Mouse (Mus musculus) c-Kit-positive CD71-positive TER-119-positive erythroid progenitor cells, embryonic 14.5 days (primary cell): ENCODE results near the gene 4930556J24Rik.
"Not testable (repeated sequence)": the region's sequence is repeated elsewhere in the genome, so short reads cannot be mapped to it uniquely, and the experiment has no call there.

Experiments used
- DNase-seq: peaks from one replicate; pipeline ENCODE4 v3.0.0-alpha.2; 2013; ENCODE audit warnings: low spot score

The 4930556J24Rik gene

DNA sequence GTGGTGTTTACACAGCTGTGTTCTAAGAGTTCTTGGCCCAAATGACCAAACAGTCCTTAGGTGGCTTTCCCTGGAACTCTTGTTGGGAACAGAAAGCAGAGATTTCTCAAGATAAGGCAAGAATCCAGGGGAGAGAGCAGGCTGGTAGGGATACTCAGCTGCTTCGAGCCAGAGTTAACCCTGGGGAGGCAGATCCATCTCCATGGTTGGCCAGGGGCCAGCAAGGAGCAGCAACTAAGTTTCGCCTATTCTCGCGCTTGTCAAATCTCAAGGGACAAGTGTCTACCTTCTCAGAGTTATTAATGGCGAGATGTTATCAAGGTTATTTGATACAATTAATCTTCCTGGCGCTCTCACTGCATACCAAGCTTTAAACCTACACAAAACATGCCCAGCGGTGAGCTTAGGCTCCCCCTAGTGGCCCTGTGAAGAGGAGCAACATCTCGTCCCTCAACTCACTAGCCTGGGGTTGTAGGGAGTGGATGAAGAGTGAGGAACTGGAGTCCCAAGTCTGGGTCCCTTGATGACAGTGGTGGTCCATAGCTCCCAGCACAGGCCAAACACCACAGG is 55.2 kb downstream of the 4930556J24Rik start:
- DNase-seq: peak; percentile 42

DNA sequence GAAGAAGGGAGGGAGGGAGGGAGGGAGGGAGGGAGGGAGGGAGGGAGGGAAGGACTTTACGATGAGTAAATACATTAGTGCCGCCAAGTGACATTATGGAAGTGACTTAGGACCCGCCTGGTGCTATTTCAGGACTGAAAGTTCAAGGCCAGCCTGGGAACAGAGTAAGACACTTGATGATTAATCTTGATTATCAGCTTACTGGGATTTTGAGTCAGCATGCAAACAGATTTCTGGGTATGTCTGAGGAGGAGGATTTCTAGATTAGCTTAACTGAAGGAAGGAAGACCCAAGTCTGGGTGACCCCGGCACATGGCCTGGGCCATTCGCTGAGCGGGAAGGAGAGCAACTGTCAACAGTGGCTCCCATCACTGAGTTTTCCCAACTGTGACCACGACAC is 56.1 kb downstream of the 4930556J24Rik start:
- DNase-seq: no peak

DNA sequence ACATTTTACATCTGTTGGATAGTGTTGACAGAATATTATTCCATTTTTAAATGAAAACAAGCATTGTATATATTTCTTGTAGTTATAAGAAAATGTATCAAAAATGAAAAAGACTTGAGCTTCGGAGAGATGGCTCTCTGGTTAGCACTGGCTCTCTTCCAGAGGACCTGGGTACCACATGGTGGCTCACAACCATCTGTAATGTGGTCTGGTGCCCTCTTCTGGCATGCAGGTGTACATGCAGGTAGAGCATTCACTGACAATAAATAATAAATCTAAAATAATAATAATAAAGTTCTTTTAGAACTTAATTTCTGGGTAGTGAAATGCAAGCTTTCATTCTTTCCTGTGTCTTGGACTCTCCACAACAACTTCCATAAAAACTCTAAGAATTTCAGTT is 57.8 kb downstream of the 4930556J24Rik start:
- DNase-seq: no peak

DNA sequence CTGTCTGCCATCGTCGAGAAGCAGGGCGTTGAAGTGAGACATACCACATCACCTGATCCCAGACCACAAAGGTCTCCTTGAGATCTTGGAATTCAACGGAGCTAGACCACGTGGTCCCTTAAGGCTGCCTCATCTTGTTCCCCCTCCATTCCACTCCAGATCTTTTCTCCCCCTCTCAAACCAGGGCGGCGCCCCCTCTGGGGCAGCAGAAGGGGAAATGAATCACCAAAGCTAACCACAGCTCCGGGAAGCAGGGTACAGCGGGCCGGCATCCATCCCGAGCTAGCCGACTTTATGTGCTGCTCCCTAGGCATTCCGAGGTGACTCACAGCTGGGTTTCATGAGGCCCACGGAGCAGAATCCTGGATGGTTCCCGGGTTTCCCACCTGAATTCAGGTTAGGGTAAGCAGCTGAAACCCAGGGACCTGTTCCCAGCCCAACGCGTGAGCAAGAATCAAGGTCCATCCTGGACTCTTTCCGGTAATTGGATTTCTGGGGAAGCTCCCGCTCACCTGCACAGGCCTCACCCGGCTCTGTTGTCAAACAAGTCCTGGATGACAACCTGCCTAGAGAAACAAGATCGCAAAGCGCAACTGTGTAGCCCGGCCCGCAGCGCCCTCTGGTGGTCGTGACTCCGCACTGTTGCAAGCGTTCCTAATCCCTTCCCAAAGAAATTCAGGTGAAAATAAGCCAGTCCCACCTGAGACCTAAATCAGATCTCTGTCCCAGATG is 62.3 kb downstream of the 4930556J24Rik start, which contains the start of gene Slc35e4:
Slc35e4 (minus strand) TSS at position 556 of the 732 bp plus-strand sequence.
- peak; percentile 62 for DNase-seq

DNA sequence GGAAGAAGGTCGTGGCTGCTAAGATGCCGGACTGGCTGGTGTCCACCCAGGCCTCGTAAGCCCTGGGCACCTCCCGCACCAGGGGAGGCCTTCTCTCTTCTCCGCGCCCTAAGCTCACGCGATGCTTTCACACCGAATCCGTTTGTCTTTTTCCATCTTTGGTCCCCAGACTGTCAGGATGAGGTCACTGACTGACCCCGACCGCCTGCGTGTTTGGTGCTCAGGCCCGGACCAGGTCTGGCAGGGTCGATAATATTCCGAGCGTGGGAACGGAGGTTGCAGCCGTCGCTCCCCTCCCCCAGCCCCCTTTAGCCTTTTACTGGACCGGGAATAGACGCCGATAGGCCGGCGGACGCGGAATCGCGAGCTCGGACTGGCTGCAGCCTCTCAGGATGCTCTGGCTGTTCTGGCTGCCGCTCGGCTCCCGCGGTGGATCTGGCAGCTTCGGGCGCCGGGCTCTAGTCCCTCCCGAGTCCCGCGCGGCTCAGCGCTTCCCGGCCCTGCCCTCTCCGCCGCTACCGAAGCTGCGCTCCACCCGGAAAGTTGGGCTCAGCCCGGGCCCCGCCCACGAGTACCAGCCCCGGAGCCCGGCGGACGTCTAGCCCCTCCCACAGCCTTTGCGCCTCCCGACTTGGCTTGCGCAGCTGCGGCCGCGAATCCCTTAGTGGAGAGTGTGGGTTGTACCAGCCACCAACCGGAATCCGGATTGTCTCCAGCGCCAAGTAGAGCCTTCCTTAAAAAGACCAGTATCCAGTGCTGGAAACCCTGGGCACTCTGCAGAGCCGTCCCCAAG is 63.1 kb downstream of the 4930556J24Rik start:
- DNase-seq: peak; percentile 68

DNA sequence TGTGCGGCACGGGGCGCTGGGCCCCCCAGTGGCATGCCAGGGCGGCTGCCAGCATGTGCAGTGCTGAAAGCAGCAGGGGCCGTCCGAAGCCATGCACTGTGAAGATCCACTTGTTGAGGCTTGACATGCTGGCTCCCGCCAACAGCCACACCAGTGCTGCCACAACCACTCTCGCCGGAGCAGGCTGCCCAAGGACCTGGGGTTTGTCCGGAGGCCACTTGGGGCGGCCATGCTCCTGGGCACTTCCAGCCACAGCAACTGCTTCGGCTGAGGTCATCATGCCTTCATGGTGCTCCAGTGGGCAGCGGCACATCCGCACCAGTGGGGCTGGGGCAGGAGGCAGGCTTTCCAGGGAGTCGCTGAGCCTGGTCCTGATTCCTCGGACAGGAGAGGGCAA is 63.7 kb downstream of the 4930556J24Rik start:
- no peak for DNase-seq

DNA sequence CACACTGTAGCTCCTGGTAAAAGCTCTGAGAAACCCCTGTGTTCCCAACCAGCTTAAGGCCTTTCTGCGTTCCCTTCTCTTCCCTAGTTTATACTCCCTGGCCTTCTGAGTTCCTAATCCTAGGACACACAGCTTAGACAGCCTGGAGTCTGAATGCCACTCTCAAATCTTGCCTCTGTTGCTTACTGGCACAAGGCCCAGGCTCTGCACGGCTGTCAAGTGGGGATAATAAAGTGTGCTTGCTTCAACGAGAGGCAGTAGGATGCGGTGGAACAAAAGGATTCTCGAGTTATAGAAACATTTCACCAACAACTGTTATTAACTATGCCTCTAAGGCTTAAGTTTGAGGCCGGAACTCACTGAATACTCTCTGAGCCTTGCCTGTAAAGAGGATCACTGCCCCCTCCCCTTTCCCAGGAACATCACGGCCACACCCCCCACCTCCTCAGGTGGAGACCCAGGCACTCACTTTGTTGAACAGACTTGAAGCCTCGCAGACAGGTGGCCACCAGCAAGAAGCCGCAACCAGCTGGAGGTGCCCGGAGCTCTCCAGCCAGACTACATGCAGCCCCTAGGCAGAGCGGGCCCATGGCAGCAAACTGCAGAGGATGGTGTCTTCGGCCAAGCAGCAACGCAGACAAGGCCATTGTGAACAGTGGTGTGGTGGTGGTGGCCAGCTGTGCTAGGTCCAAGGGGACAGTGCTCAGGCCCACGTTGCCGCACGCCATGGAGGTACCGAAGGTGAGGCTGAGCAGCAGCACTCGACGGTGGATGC is 64.3 kb downstream of the 4930556J24Rik start:
- no peak for DNase-seq

DNA sequence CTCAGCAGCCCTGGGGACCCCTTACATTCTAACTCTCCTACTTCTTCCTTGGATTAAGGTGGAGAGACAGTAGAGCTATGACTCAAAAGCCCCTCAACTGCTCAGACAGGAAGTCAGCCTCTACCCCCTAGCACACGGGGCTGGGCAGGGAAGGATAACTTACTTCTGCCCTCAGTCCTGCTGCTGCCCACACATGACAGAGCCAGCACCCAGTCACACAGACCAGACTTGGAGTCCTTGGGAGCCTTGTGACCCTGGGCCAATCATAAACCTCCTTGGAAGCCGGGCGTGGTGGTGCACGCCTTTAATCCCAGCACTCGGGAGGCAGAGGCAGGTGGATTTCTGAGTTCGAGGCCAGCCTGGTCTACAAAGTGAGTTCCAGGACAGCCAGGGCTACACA is 65.1 kb downstream of the 4930556J24Rik start:
- not testable (repeated sequence) for DNase-seq

DNA sequence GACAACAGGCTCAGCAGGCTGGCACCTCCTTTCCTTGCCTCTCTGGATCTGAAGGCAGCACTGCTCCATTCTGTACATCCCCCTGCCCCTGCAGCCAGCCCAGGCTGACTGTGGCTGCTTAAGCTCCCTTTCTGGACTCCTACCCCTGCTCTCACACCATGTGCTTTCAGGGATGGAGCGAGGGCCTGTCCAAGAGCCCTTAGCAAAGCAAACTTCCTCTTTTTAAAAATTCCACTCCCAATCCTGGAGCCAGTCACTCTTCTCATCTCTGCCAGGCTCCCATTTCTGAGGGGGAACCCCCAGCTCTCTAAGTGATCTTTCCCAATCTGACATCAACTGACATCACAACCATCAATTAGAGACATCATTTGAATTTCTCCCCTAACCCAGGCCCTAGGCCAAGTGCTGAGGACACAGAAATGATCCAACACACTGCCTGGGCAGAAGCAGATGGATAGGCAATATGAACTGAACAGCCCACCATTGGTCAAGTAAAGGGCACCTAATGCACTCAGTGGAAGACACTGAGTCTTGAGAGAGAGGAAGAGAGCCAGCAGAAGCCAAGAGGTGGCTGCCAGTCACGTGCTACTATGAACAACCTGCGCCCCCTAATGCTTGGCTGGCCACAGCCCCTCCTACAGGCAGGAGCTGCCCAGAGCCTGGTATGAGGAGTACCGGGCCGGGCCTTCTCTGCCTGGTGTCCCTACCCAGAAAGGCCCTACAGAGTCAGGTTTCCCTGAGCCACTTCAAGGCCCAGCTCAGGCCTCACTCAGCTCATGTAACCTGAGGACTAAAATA is 65.9 kb downstream of the 4930556J24Rik start:
- no peak for DNase-seq

DNA sequence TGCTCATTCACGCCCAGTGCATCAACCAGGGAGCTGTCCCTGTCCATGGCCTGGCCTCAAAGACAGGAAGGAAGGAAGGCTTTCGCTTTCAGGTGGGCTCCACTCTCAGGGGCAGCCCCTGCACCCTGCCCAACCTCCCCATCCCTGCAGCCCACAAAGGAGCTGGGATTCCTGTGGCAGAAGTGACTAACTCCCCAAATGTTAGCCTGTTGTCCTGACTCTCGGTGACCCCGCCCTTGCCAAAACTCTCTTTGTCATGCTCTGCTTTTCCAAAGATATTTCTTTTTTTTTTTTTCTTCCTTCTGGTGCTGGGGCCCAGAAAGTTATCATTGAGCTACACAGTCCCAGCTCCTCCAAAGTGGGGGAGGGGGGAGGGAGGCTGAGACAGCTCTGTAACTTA is 67.3 kb downstream of the 4930556J24Rik start:
- DNase-seq: no peak

DNA sequence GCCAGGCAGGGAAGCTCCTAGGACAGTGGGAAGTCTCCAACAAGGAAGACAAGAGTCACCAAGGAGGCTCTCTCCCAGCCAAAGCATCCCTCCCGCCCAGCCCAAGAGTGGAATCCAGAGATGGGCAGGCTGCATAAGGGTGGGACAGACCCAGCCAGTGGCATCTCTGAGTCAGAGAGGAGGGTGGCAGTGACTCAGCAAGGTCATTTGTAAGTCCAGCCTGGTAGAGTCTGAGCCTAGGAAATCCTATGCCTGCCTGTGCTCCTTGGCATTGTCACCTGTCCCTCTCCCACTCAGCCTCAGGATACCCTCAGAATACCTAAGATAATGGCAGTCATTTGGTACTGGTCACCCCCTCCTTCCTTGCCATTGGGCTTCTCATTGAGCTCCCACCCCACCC is 71.1 kb downstream of the 4930556J24Rik start:
- no peak for DNase-seq

DNA sequence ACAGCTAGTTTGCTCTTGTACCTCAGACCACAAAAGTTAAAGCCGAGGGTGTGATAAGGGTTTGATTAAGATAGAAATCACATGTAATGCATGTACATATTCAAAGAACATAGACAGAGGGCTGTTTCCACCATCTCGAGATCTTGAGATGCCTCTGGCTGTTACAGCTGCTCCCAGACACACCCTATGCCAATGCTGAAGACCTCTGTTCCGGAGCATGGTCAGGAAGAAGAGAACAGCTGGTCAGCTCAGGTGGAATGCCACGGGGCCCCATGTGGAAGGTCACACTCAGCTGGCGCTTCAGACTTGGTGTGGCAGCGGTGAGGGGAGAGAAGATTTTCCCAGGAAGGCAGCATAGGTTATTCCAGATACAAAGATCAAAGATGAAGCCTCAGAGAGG is 71.9 kb downstream of the 4930556J24Rik start:
- no peak for DNase-seq

DNA sequence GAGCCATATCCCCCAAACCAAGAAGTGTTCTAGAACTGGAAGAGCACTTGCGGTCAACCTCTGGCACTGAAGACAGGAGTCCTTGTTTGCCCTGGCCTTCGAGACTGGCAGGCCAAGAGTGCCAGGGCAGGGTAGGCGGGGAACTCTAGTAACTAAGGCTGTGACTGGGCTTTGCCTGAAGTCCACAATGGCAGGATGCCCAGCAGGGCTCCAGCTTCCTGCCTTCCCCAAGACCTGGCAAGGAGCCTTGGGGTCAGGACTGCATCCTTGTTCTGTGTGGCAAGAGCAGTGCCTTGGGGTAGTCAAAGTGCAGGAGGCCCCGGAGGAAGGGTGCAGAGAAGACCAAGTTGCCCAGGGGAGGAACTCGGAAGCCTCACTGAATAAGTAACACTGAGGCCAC is 73.5 kb downstream of the 4930556J24Rik start:
- no peak for DNase-seq

DNA sequence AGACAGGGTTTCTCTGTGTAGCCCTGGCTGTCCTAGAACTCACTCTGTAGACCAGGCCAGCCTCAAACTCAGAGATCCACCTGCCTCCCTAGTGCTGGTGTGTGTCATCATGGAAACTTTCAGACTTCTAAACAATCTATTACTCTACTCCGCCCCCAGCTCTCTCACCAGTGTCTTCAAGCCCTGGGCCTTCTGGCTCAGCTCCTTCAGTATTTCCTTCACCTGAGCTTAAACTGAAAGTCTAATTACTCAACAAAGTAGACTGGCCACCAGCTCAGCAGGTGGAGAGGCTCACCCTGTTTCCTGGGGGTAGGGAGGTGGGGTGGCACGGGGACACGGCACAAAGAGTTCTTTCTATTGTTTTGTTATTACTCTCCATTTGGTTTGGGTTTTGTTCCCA is 74.1 kb downstream of the 4930556J24Rik start:
- DNase-seq: no peak

DNA sequence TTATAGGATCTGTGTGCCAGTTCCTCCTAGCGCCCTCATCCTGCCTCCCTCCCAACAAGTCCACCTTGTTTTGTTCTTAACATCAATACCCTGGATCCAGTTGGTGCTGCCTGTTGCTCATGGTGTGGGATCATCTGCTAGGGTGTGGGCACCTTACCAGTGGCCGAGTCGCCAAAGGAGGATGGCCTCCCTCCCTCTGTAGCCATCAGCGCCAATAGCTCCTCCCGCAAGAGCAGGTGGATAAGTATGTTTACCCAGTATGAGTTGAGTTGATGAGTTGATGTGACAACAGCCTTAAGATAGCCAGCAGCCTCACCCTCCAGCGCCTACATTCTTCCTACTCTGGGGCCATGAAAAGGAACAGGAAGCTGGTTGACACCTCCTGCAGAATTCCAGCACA is 76.3 kb downstream of the 4930556J24Rik start:
- no peak for DNase-seq

DNA sequence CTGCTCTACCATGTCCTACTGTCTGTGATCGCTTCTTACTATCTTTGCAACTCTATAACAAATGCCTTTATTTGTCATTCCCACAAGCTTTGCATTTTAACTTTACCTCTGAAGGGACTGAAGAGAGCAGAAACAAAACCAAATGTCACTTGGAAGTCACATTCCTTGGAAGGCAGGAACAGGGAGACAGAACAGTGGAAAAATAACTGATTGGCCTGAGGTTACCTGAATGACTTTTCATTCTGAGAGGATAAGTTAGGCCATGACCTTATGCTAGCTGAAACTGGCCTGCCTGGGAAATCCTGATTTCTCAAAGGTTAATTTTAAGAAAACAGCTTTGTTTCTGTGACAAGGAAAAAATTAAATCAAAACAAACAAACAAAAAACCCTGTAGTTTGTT is 80.6 kb downstream of the 4930556J24Rik start:
- no peak for DNase-seq

DNA sequence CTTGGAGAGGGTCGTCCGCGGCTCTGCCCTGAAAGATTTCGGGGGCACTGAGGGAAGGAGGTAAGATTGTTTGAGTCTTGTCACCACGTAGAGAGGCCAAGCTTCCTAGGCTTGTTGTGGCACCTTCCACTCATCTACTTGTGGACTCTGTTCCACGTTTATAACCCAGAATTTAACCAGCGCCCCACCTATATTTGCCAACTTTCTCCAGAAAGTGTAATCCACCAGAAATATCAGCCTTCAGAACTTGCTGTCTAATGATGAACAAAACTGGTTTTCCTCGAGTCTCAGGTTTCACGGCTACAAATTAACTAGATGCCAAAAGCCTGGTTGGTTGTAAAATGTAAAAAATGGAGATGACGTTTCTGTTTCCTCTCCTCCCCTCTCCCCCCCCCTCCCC is 81.1 kb downstream of the 4930556J24Rik start:
- DNase-seq: no peak

DNA sequence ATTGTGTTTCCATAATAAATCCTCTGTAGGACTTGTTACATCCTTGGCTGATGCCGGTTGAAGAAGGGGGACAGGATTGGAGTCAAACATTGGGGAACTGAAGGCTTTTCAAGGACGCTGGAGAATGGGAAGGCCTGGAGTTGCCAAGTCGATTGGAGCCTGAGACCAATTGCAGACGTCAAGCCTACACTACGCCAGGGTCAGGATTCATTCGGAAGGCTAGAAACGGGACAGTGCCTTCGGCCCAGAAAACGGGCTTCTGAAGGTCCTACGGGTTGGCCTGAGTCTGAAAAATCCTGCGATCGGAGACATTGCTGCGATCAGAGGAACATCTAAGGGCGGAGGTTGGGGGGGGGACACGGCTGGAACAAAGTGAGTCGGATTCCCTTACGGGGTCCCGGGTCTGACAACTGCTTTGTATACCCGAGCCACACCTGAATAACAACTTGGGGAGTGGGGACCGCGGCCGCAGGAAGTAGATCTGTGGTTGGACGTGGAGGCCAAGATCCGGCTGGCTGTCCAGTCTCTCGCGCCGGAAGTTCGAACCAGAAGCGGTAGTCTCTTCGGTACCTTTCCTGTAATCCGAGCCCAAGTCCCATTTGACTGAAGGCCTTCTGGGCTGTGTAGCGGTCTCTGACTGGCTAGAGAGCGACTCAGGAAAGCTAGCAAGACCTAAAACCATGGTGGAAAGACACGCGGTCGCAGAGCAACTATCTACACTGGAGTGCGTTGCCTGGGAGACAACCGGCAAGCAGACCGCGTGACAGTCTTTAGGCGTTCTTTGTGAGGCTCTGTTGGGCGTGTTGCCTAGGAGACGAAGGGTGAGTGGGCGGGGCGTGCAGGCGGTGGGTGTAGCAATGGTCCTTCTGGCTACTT is 81.9 kb downstream of the 4930556J24Rik start, which contains the start of the genes 4921536K21Rik and Dusp18:
4921536K21Rik (minus strand) TSS at position 693 of the 876 bp plus-strand sequence.
Dusp18 (plus strand) TSS at position 835 of the 876 bp plus-strand sequence.
- DNase-seq: peak; percentile 91

DNA sequence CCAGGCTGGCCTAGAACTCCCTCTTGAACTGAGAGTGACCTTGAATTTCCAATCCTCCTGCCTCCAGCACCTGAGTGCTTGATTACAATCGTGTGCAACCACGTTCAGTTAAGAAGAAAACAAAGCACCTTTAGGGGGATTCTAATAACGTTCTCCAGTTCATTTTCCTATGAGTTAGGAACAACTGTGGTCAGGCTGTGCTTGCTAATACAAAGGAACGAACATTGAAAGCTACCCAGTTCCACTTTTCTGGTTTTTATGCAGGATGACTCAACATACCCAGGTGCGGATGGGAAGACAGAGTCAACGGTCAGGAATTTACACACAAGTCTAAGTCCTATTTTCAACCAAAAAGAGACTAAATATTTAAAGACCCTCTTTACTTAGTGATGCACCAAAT is 82.6 kb downstream of the 4930556J24Rik start:
- no peak for DNase-seq
